Mouse (Mus musculus) layer of hippocampus, adult 6 months (tissue): ENCODE measurements around the gene Trmo. TPM values are rescaled to one million over a fixed set of nuclear protein-coding genes. Genes with fewer than 3 reads are reported as not detected.

Experiments used
- long read RNA-seq, 2 experiments: library from polyadenylated mRNA; unstranded; transcript quantifications; one replicate each; pipeline ENCODE4 v2.0.0; 2019 to 2020
- polyA plus RNA-seq: library from polyadenylated mRNA; unstranded; fragments of <200 nt; fragmentation: Nextera tagmentation; gene quantifications from 2 replicates; pipeline ENCODE4 v1.2.3, GENCODE M21; 2021

Trmo gene
- 4.2 and 4.3 TPM in 2 replicates for polyA plus RNA-seq
- long read RNA-seq, experiment 1, partial matches to known transcripts = 0 of 2 reads
- long read RNA-seq, experiment 1, other reads (novel, unspliced or antisense) = 1 of 2 reads
- long read RNA-seq, experiment 2, transcript Trmo-201 (5 exons, 1,527 nt) = major isoform, 19 of 21 reads
- long read RNA-seq, experiment 2, partial matches to known transcripts = 1 of 21 reads
- long read RNA-seq, experiment 2, other reads (novel, unspliced or antisense) = 1 of 21 reads

GRCm38 (mm10) chr4:46389013-46389611, at the start of gene Trmo:
TSS of gene Trmo (minus strand) at chr4:46389437.

GRCm38 (mm10) chr4:46413406-46413805, 24.2 kb upstream of the Trmo start, which contains the start of gene Hemgn:
TSS of gene Hemgn (minus strand) at chr4:46413506.

GRCm38 (mm10) chr4:46343596-46344260, 45.5 kb downstream of the Trmo start, which contains the start of gene Foxe1:
TSS of gene Foxe1 (plus strand) at chr4:46343609.

Other genes with a start within 250 kb of the Trmo start
- gene Xpa, start 193.1 kb downstream of the Trmo start, polyA plus RNA-seq = 26.1 and 26.5 TPM in 2 replicates
- not detected in 2 replicates for gene Foxe1, start 45.8 kb downstream of the Trmo start, polyA plus RNA-seq
- gene Hemgn, start 24.1 kb upstream of the Trmo start, polyA plus RNA-seq = not detected in 2 replicates
- gene Anp32b, start 61.5 kb upstream of the Trmo start, polyA plus RNA-seq = 44.3 and 45.7 TPM in 2 replicates
- 15.6 and 15.8 TPM in 2 replicates for gene Nans, start 99.8 kb upstream of the Trmo start, polyA plus RNA-seq
- 0.56 and 0.80 TPM in 2 replicates for gene Trim14, start 146.7 kb upstream of the Trmo start, polyA plus RNA-seq
- 12.0 and 15.6 TPM in 2 replicates for gene Coro2a, start 212.8 kb upstream of the Trmo start, polyA plus RNA-seq